Comparison of ENCODE assay signal across 8 mouse cellular contexts in the genomic region with DNA sequence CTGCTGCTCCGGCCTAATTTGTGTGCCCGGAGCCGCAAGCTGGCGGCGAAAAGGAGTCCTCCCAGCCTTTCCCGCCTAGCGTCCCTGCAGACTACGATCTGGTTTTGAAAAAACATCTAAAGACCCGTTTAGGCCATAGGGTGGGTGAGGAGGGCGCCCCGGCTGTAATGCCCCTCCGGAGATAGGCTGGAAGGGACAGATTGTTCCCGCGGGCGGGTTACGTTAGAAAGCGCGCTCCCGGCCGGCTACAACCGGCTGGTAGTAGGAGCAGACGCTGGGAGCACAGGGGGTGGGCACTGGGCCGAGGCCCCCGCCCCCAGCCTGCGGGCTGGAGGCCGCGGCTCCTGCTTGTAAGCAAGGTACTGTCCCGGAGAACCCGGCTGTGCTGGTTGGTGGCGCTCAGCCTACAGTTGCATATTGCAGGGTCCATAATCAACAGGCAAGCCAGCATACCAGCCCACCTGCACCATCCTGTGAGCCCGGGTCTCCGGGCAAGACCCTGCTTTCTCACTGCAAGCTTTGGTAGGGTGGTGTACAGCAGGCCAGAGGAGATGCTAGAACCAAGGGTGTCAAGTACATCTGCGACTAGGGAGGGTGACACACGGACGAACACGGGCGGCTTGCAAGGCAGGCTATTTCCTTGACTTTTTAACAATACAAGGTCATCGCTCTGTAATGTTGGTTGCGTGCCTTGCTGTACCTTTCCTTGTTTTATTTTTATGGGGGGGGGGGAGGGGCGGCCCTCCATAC. TPM values are rescaled to one million over a fixed set of nuclear protein-coding genes. Genes with fewer than 3 reads are reported as not detected.
DNase-seq lines count a peak whose midpoint lies in the region; ATAC-seq and TF ChIP-seq lines count a peak whose summit lies in the region.

Gene Sptb, minus strand, starts transcription at position 197 of the 750 bp plus-strand sequence.

- TF ChIP-seq EP300 in lung, postnatal 0 days (IDR thresholded peaks at IDR 0.05) = no peak

- no peaks in the 10 kb centered on the region for H3K9me3 ChIP-seq in hindbrain, embryonic 11.5 days (ENCODE audit: control insufficient read depth, low read length)
- H3K9me3 ChIP-seq in lung, postnatal 0 days (ENCODE audit: low read length) = no peaks in the 10 kb centered on the region

- H3K27me3 ChIP-seq in hindbrain, embryonic 11.5 days (ENCODE audit: control insufficient read depth, insufficient read depth, low read length) = peaks cover 40% of the 10 kb centered on the region
- peaks cover 21% of the 10 kb centered on the region for H3K27me3 ChIP-seq in lung, postnatal 0 days (replicated peaks; ENCODE audit: insufficient read depth, low read length)

- ATAC-seq in hindbrain, embryonic 11.5 days (ENCODE audit: low FRiP score) = peak; percentile 72
- ATAC-seq in lung, postnatal 0 days = peak; percentile 65
- ATAC-seq in monocyte, adult 5-6 weeks (replicated peaks; ENCODE audit: insufficient number of reproducible peaks, low FRiP score, low TSS enrichment, poor library complexity, severe bottlenecking) = no peak

- DNase-seq in adrenal gland, adult (ENCODE audit: inconsistent age in 2 of 2, low spot score in 1 of 2) = peak; percentile 60 to 85
- peak; percentile 99 for DNase-seq in cerebellum, postnatal 10 days
- peak in 1 of 2 experiments; percentile 43 for DNase-seq in frontal cortex, adult 2 months (ENCODE audit: extremely low spot score in 1 of 2, low spot score in 1 of 2)
- peak; percentile 69 for DNase-seq in hindbrain, embryonic 11.5 days (ENCODE audit: low spot score)
- DNase-seq in layer of hippocampus, postnatal 10 days (ENCODE audit: low spot score in 2 of 2) = peak; percentile 73 to 76
- DNase-seq in lung, postnatal 0 days (ENCODE audit: low spot score) = peak; percentile 34
- DNase-seq in ovary, adult 18-20 months (ENCODE audit: low spot score) = peak; percentile 26

- peak within 1 kb of the TSS; percentile 76 for H3K4me3 ChIP-seq in hindbrain, embryonic 11.5 days (ENCODE audit: low read depth, low read length)
- H3K4me3 ChIP-seq in lung, postnatal 0 days (ENCODE audit: low read depth, low read length) = peak within 1 kb of the TSS; percentile 62

- no peak for TF ChIP-seq CTCF in lung, postnatal 0 days (IDR thresholded peaks at IDR 0.05)

- 0 out of 2 replicates have a peak, but pooled peaks cover 2% of the 10 kb centered on the region for H3K4me1 ChIP-seq in hindbrain, embryonic 11.5 days (replicated peaks; ENCODE audit: control insufficient read depth, insufficient read depth, low read length)
- H3K4me1 ChIP-seq in lung, postnatal 0 days (ENCODE audit: insufficient read depth, low read depth, low read length) = no peaks in the 10 kb centered on the region

- H3K9ac ChIP-seq in hindbrain, embryonic 11.5 days (ENCODE audit: low read depth, low read length) = peak within 1 kb of the TSS; percentile 68
- H3K9ac ChIP-seq in lung, postnatal 0 days (replicated peaks; ENCODE audit: low read depth) = peak within 1 kb of the TSS; percentile 12; the same call in 1 of the 2 replicates

- H3K4me2 ChIP-seq in hindbrain, embryonic 11.5 days (replicated peaks; ENCODE audit: low read depth, low read length) = peak within 1 kb of the TSS; percentile 100
- H3K4me2 ChIP-seq in lung, postnatal 0 days (replicated peaks; ENCODE audit: low read depth, low read length) = peak within 1 kb of the TSS; percentile 100

- no peaks in the 10 kb centered on the region for H3K36me3 ChIP-seq in hindbrain, embryonic 11.5 days (ENCODE audit: control insufficient read depth, insufficient read depth, low read length)
- H3K36me3 ChIP-seq in lung, postnatal 0 days (ENCODE audit: insufficient read depth, low read length) = no peaks in the 10 kb centered on the region

- no peak within 1 kb of the TSS for H3K27ac ChIP-seq in hindbrain, embryonic 11.5 days (ENCODE audit: low read depth, low read length)
- no peak within 1 kb of the TSS for H3K27ac ChIP-seq in lung, postnatal 0 days (ENCODE audit: low read length)

- WGBS in hindbrain, embryonic 11.5 days = under 1% methylated on average over 40 of the region's 40 CpGs
- under 1% methylated on average over 39 of the region's 40 CpGs for WGBS in lung, postnatal 0 days

RNA-seq across cellular contexts. Expression of gene Sptb, which starts in this region (rescaled TPM):
- polyA plus RNA-seq in frontal cortex, adult 2 months (2012; rRNA removed) = 32.1 and 33.9 TPM in 2 replicates
- polyA plus RNA-seq in hindbrain, embryonic 11.5 days (2014; fragmentation: Nextera tagmentation; extraction: Ambion mirVana) = 3.6 and 3.9 TPM in 2 replicates
- total RNA-seq in layer of hippocampus, postnatal 10 days (2021) = 10 to 100 TPM; 62.8 to 69.1 TPM
- 0.35 and 0.38 TPM in 2 replicates for polyA plus RNA-seq in lung, postnatal 0 days (2015; fragmentation: Nextera tagmentation; extraction: Ambion mirVana)
- 0.76 to 1.3 TPM (median 0.85 TPM) in 3 replicates for total RNA-seq in monocyte, adult 5-6 weeks (2017)

Comparison
In these comparisons a context has a peak if more than half of its experiments do, and no peak if none do; other contexts are left out.
1. RNA of gene Sptb (total RNA-seq): 62.8 to 69.1 TPM in layer of hippocampus, postnatal 10 days; 0.76 to 1.3 TPM in monocyte, adult 5-6 weeks; every median in the first group is over 10 times any median in the second.
2. Peak in DNase-seq, ATAC-seq, H3K4me3 ChIP-seq, H3K9ac ChIP-seq and H3K4me2 ChIP-seq in lung, postnatal 0 days; RNA of the gene not detected or under 1 TPM.